Mouse (Mus musculus) G1E (cell line): Measurements from ENCODE around the gene Gm12790. TPM values are rescaled to one million over a fixed set of nuclear protein-coding genes. Genes with fewer than 3 reads are reported as not detected.
"Not testable (repeated sequence)": the region's sequence is repeated elsewhere in the genome, so short reads cannot be mapped to it uniquely, and the experiment has no call there.

ENCODE experiments used
- ATAC-seq: 2 replicates; pipeline ENCODE4 v1.8.0; 2016; ENCODE audit warnings: mild to moderate bottlenecking; ENCODE audit not compliant: insufficient number of reproducible peaks, poor library complexity, low FRiP score, severe bottlenecking; ENCODE audit errors: extremely low read depth
- DNase-seq: peaks from one replicate; pipeline ENCODE4 v3.0.0; 2012; ENCODE audit warnings: low spot score
- H3K27me3 ChIP-seq: 2 replicates; pipeline ENCODE4 v1.6.1; 2012; ENCODE audit warnings: mild to moderate bottlenecking, low read length, inconsistent platforms; ENCODE audit not compliant: insufficient read depth
- H3K36me3 ChIP-seq: replicated peaks from 2 replicates; pipeline ENCODE3; 2012; ENCODE audit warnings: mild to moderate bottlenecking, inconsistent platforms
- H3K4me1 ChIP-seq: 2 replicates; pipeline ENCODE4 v1.6.1; 2012; ENCODE audit warnings: low read depth, low read length, inconsistent platforms, mixed read lengths; ENCODE audit not compliant: insufficient read depth
- H3K4me3 ChIP-seq: 2 replicates; pipeline ENCODE4 v1.5.1; 2012; ENCODE audit warnings: low read depth, mild to moderate bottlenecking, inconsistent platforms, low read length, moderate library complexity, mixed read lengths
- H3K9me3 ChIP-seq: replicated peaks from 2 replicates; pipeline ENCODE4 v1.6.1; 2012; ENCODE audit warnings: inconsistent platforms
- CTCF ChIP-seq: IDR thresholded peaks from 2 replicates; pipeline ENCODE4 v1.5.1; 2012; ENCODE audit warnings: low read depth, low read length, inconsistent platforms, mixed read lengths
- GATA1 ChIP-seq: IDR thresholded peaks from 2 replicates; pipeline ENCODE4 v1.6.1; 2012; ENCODE audit warnings: borderline replicate concordance, low read length, inconsistent platforms, mixed read lengths
- GATA2 ChIP-seq: IDR thresholded peaks from 2 replicates; pipeline ENCODE4 v1.6.1; 2012; ENCODE audit warnings: low read depth, low read length, inconsistent platforms, borderline replicate concordance
- POLR2AphosphoS5 ChIP-seq: IDR thresholded peaks from 2 replicates; pipeline ENCODE4 v1.6.1; 2012; ENCODE audit warnings: low read depth, low read length, inconsistent platforms; ENCODE audit not compliant: insufficient replicate concordance
- TAL1 ChIP-seq: conservative IDR thresholded peaks from 2 replicates; pipeline ENCODE4 v1.6.1; 2012; ENCODE audit warnings: low read depth, low read length, inconsistent platforms, mixed read lengths
- polyA plus RNA-seq: library from polyadenylated mRNA; stranded (reverse); fragments of >175 nt; gene quantifications from 2 replicates; pipeline ENCODE4 v1.2.3, GENCODE M21; 2012
- total RNA-seq, 2 experiments: library from RNA; stranded (forward) in 1 of 2; stranded (reverse) in 1 of 2; fragments of 200-1000 nt in 1 of 2; fragments of >200 nt in 1 of 2; fragmentation: Nextera tagmentation in 1 of 2; gene quantifications; 2 replicates each; pipeline ENCODE4 v1.2.3; 2014 to 2017

Gm12790 gene
- not detected in 2 replicates for total RNA-seq (2014; fragmentation: Nextera tagmentation)
- total RNA-seq (2017): not detected in 2 replicates
- not detected in 2 replicates for polyA plus RNA-seq

DNA sequence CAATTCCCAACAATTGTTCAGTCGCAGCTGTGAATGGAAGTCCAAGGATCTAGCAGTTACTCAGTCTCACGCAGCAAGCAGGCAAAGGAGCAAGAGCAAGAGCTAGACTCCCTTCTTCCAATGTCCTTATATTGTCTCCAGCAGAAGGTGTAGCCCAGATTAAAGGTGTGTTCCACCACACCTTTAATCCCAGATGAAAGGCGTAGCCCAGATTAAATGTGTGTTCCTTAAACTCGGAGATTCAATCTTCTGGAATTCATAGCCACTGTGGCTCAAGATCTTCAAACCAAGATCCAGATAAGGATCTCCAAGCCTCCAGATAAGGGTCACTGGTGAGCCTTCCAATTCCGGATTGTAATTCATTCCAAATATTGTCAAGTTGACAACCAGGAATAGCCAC is at the start of gene Gm12790:
TSS of gene Gm12790 (minus strand) at position 101 of the 400 bp plus-strand sequence.
- not testable (repeated sequence) for H3K27me3 ChIP-seq, ATAC-seq, H3K4me3 ChIP-seq, H3K9me3 ChIP-seq, DNase-seq, H3K4me1 ChIP-seq, H3K36me3 ChIP-seq

DNA sequence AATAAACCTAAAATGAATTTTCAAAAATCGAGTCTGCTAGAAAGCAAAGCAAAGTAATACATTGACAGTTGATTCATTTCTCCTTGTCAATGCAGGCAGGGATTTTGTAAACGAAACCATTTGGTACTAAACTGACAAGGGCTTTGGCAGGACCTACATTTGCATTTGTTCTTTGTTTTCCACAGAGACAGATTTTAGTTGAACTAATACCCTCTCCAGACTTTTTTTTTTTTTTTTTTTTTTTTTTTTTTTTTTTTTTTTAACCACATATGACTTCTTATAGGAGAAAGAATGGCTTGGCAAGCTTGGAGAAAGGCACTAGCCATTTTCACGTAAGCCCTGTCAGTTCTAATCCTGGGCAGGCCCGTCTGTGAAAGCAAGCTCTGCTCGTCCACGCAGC is 45.8 kb upstream of the Gm12790 start:
- no peaks in the 10 kb centered on the region for H3K4me1 ChIP-seq
- no peak for ATAC-seq
- no peak overlapping the region for H3K4me3 ChIP-seq
- H3K36me3 ChIP-seq: no peaks in the 10 kb centered on the region
- DNase-seq: no peak
- H3K9me3 ChIP-seq: peaks cover 3% of the 10 kb centered on the region; the same call in 1 of the 2 replicates
- no peak for TF ChIP-seq GATA1
- TF ChIP-seq GATA2: no peak
- TF ChIP-seq CTCF: no peak
- TF ChIP-seq POLR2AphosphoS5: no peak
- TF ChIP-seq TAL1: no peak
- H3K27me3 ChIP-seq: no peaks in the 10 kb centered on the region

DNA sequence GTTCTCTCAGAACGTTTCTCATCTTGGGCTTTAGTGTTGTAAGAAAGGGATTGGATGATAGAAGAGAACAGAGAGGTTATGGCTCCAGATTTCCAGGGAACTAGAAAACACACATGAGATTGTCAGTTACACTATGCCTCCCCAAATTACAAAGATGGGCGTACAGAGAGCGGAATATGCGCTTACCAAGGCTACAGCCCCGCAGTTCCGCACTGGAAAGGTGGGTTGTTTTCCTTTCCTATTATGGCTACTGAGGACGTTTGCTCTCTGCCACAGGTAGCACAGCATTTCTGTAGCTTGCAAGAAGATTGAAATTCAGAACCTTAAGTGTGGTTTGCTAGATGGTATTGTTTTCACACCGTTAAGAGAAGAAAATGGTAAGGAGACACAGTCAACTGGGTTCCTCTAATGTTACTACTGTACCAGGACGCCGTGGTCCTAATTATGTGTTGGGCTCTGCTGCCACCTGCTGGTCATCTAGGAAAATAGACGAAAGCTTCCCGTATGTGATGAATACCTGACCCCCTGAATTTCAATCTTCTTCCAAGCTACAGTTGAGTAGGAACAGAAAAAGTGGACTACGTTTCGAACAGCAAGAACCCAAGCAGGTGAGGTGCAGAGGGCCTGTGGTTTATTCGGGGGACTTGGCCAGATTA is 17.5 kb upstream of the Gm12790 start:
- ATAC-seq (peak; percentile 40), DNase-seq (peak; percentile 14)
- no peaks in the 10 kb centered on the region for H3K27me3 ChIP-seq
- no peak overlapping the region for H3K4me3 ChIP-seq
- no peaks in the 10 kb centered on the region for H3K4me1 ChIP-seq
- no peak for TF ChIP-seq POLR2AphosphoS5
- TF ChIP-seq TAL1: no peak
- no peak for TF ChIP-seq GATA1
- no peak for TF ChIP-seq GATA2
- TF ChIP-seq CTCF: 0 out of 2 replicates have a peak, but pooled peaks have one; percentile 9
- H3K9me3 ChIP-seq: peaks cover 4% of the 10 kb centered on the region
- H3K36me3 ChIP-seq: no peaks in the 10 kb centered on the region

DNA sequence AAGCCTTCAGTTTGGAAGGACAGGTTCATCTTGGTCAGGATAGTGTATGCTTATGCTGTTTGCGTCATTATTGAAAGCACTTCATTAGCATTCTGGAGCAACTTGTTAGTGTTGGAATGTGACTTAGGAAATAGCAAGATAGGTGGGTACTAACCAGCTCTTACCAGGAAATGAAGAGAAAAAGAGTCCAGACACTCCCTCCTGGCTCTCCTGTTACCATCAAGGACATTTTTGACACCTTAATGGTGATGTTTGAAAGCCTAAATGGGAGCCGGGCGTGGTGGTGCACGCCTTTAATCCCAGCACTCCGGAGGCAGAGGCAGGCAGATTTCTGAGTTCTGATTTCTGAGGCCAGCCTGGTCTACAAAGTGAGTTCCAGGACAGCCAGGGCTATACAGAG is 16.6 kb upstream of the Gm12790 start:
- no peak for DNase-seq
- H3K4me3 ChIP-seq: no peak overlapping the region
- H3K27me3 ChIP-seq: no peaks in the 10 kb centered on the region
- no peaks in the 10 kb centered on the region for H3K36me3 ChIP-seq
- TF ChIP-seq POLR2AphosphoS5 (no peak), TAL1 (no peak), GATA1 (no peak), CTCF (no peak), GATA2 (no peak)
- no peaks in the 10 kb centered on the region for H3K4me1 ChIP-seq
- peaks cover 12% of the 10 kb centered on the region for H3K9me3 ChIP-seq
- no peak for ATAC-seq

DNA sequence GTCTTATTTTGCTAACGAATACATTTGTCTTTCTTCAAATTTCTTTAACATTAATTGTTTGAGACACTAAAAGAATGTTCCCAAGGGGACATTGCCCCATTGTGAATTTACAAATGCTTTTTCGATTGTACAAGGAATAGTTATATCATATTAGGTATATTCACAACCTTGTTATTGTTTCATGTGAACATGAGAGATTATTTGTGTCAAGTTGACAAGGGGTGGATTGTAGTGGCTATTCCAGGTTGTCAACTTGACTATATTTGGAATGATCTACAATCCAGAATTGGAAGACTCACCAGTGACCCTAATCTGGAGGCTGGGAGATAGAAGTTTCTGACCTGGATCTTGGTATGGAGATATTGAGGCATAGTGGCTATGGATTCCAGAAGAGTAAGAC is 5.5 kb upstream of the Gm12790 start, which contains the start of gene Gm12789:
TSS of gene Gm12789 (plus strand) at position 301 of the 400 bp plus-strand sequence.
- not testable (repeated sequence) for H3K4me3 ChIP-seq, H3K36me3 ChIP-seq, DNase-seq, ATAC-seq, H3K27me3 ChIP-seq, H3K4me1 ChIP-seq
- peaks cover 10% of the 10 kb centered on the region for H3K9me3 ChIP-seq

- Histone ChIP-seq H3K4me1 (no peaks in the 10 kb centered on the region), H3K4me3 (no peak overlapping the region), H3K27me3 (no peaks in the 10 kb centered on the region), H3K36me3 (no peaks in the 10 kb centered on the region), H3K9me3 (peaks cover 8% of the 10 kb centered on the region)
- ATAC-seq: no peak
- TF ChIP-seq POLR2AphosphoS5 (no peak), TAL1 (no peak), CTCF (no peak), GATA1 (no peak), GATA2 (no peak)
- no peak for DNase-seq
Measured at GRCm38 (mm10) chr4:101985678-101986077, 4.8 kb upstream of the Gm12790 start.

DNA sequence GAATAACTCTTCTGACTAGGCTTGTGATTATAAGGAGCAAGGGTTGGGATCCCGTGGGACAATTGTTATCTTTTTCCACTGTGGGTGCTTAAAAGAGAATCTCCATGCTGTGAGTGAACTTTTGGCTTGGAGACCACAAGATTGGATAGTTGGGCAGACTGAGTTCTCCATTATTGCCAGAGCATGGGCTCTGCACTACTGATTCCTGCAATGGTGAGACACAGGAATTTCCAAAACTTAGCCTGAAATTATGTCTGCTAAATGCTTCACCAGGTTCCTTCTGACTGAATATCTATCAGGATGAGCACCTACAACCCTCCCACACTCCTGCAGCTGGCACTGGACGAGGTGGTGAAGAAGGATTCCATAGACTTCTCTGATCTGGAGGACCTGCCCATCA is 40.7 kb downstream of the Gm12790 start, which contains the start of gene Gm12794:
TSS of gene Gm12794 (plus strand) at position 301 of the 400 bp plus-strand sequence.
- H3K36me3 ChIP-seq, DNase-seq, H3K9me3 ChIP-seq: not testable (repeated sequence)

More for the DNA sequence above, 40.7 kb downstream of the Gm12790 start, which contains the start of gene Gm12794:
- H3K4me3 ChIP-seq, H3K4me1 ChIP-seq, H3K27me3 ChIP-seq, ATAC-seq: not testable (repeated sequence)

Other genes with a start within 250 kb of the Gm12790 start
- gene B020004J07Rik, start 137.0 kb downstream of the Gm12790 start, total RNA-seq (2014; fragmentation: Nextera tagmentation): not detected in 2 replicates
- gene B020004J07Rik, start 137.0 kb downstream of the Gm12790 start, total RNA-seq (2017): 0.17 TPM in 1 of 2 replicates, not detected in the other
- gene B020004J07Rik, start 137.0 kb downstream of the Gm12790 start, polyA plus RNA-seq: not detected in 2 replicates
- not detected in 2 replicates for gene C130073F10Rik, start 87.3 kb downstream of the Gm12790 start, total RNA-seq (2014; fragmentation: Nextera tagmentation)
- 0.16 TPM in 1 of 2 replicates, not detected in the other for gene C130073F10Rik, start 87.3 kb downstream of the Gm12790 start, total RNA-seq (2017)
- not detected in 2 replicates for gene C130073F10Rik, start 87.3 kb downstream of the Gm12790 start, polyA plus RNA-seq
- gene Gm12800, start 71.9 kb downstream of the Gm12790 start, total RNA-seq (2014; fragmentation: Nextera tagmentation): not detected in 2 replicates
- gene Gm12800, start 71.9 kb downstream of the Gm12790 start, total RNA-seq (2017): not detected in 2 replicates
- gene Gm12800, start 71.9 kb downstream of the Gm12790 start, polyA plus RNA-seq: not detected in 2 replicates
- not detected in 2 replicates for gene Gm12794, start 40.6 kb downstream of the Gm12790 start, total RNA-seq (2014; fragmentation: Nextera tagmentation)
- not detected in 2 replicates for gene Gm12794, start 40.6 kb downstream of the Gm12790 start, total RNA-seq (2017)
- gene Gm12794, start 40.6 kb downstream of the Gm12790 start, polyA plus RNA-seq: not detected in 2 replicates
- not detected in 2 replicates for gene Gm12789, start 5.6 kb upstream of the Gm12790 start, total RNA-seq (2014; fragmentation: Nextera tagmentation)
- gene Gm12789, start 5.6 kb upstream of the Gm12790 start, total RNA-seq (2017): not detected in 2 replicates
- not detected in 2 replicates for gene Gm12789, start 5.6 kb upstream of the Gm12790 start, polyA plus RNA-seq
- not detected in 2 replicates for gene Pde4b, start 106.5 kb upstream of the Gm12790 start, total RNA-seq (2014; fragmentation: Nextera tagmentation)
- gene Pde4b, start 106.5 kb upstream of the Gm12790 start, total RNA-seq (2017): 0.12 and 0.27 TPM in 2 replicates
- not detected in 2 replicates for gene Pde4b, start 106.5 kb upstream of the Gm12790 start, polyA plus RNA-seq